Mouse (Mus musculus) mouse embryonic stem cell (cell line): Measurements from ENCODE around the gene Spi1.

Experiments used
- in situ Hi-C, 2 experiments: fragments of 300-500 bp; cut with MboI; formaldehyde crosslinking; loops; 1 replicate in 1 of 2; 3 replicates in 1 of 2; pipeline ENCODE4 v1.14.3; 2019 to 2020; ENCODE audit warnings: low sequenced_read_pairs in 2 of 2, low pct_unique_long_range_greater_than_20kb in 1 of 2, mixed read lengths in 1 of 2; ENCODE audit not compliant: unreplicated experiment in 1 of 2

Spi1 gene

GRCm38 (mm10) chr2:91062779-91063606 lies 19.2 kb upstream of the Spi1 start:
- in situ Hi-C loops = no loop called here

GRCm38 (mm10) chr2:91064211-91064610 lies 18.0 kb upstream of the Spi1 start:
- in situ Hi-C loops = no loop called here

DNA sequence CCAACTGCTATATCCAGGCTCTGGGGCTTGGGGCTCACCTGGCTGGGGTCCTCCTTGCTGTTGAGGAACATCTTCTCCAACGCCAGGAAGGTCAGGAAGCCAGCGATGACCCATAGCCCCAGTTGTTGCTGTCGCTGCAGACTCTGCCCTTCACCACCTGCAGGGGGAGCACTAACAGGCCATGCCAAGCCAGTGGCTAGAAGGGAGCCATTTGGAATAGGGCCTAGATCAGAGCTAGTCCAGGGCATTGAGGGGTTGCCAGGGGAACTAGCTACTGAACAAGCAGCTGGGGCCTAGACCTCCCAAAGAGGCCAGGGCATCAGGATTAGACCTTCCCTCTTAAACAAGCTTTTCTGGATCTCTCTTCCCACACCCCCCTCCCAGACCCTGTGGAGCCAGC lies 16.6 kb upstream of the Spi1 start:
- in situ Hi-C loops = no loop called here

GRCm38 (mm10) chr2:91066455-91066854 lies 15.7 kb upstream of the Spi1 start:
- in situ Hi-C loops = no loop called here

DNA sequence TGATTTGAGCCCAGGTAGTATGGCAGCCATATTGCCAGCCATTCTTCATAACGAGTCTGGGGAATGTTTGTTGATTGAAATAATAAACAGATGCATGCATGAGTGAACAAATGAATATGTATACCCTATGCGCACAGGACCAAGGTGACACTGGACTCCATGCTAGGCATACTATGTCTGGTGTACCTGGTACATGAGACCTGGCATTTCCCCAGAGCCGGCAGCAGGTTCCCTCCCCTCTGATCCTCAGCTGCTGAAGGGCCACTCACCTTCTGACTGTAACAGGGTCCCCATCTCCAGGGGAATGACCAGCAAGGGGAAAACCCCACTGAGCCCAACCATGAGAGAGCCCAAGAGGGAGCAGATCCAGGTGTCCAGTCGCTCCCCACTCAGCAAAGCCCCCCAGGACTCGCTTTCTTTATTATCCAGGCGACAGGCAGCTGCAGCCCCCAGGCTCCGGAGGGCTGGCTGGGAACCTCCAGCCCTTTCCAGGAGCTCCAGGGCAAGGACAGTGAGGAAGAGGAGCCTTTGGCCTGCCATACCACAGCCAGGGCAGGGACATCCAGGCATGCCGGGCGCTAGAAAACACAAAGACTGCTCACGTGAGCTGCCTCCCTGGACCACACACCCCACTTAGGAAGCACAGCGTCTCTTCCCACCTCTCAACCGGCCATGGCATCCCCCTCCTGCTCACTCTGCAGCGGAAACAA lies 13.9 kb upstream of the Spi1 start:
- in situ Hi-C loops = no loop called here

DNA sequence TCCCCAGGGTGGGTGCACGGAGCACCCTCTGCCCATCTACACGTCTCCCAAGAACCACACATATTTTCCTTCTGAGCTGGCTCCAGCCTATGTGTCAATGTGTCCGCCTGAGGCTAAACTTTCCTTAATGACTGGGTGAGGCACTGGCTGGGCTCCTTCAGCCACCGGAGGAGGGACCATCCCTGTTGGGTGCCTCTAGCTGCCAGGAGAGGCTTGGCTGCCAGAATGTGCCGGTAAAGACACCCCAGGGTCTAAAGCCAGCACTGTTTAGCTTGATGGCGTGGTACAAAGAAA lies 13.4 kb upstream of the Spi1 start:
- in situ Hi-C loops = no loop called here

DNA sequence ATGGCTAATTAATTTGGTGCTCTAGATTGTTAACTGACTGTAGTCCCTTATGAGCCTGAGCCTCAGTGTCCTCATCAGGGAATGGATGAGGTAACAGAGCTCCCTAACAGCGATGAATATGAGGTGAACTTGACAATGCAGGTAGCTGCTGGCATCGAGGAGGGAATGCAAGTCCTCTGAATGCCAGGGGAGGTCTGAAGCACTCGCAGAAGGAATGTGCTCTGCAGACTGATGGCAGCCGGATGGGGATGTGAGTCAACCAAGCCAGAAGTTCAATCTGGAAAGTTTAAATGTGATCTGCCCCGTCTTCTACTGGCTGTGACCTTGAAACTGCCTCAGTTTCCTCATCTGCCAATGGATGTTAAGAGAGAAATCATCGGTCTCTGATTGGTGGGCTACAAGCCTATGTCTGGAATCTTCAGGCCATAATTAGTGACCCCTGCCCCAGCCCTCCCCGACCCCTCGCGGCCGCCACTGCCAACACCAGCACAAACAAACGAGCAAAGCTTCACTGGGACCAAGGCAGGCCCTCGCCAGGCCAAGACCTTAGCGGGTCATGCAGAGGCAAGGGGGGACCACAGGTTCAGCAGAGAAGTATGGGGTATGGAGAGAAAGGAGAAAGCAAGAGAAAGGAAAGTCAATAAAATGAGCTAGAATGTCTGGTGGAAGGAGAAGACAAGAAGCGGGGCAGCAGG lies 12.7 kb upstream of the Spi1 start:
- in situ Hi-C loops = no loop called here

DNA sequence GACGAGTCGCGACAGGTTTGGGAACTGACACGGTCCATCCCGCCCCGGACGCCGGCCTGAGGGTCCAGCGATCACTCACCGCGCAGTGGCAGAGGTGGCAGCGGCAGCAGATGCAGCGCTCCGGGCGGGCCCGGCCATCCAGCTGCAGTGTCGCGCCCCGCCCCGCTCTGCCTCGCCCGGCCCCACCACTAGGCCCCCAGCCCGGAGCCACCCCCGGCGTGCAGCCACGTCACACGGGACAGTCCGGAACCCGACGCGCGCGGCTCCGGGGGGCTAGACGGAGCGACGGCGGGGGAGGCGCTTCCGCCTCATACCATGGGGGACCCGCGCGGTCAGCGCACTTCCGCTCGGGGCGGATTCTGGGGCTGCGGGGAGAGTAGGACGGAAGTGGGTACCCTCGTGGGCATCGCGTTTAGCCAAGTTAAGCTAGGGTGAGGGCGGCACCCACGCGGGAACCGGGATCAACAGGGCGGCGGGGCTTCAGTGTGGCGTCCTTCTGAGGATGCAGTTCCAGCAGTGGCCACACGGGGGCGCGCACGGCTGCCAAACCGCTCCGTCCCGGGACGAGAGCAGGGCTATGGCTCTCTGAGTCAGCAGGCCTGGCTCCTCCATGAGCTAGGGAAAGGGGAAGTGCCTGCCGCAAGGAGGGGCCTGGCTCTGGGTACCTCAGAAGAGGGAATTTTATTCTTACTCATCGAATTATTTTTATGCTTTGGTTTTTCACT lies 12.0 kb upstream of the Spi1 start, which contains the start of gene Slc39a13:
Gene Slc39a13, minus strand, starts transcription at position 342 of the 725 bp plus-strand sequence.
- in situ Hi-C loops = no loop called here

GRCm38 (mm10) chr2:91071059-91071458 lies 11.1 kb upstream of the Spi1 start:
- in situ Hi-C loops = no loop called here

GRCm38 (mm10) chr2:91072092-91072491 lies 10.1 kb upstream of the Spi1 start:
- in situ Hi-C loops = no loop called here

DNA sequence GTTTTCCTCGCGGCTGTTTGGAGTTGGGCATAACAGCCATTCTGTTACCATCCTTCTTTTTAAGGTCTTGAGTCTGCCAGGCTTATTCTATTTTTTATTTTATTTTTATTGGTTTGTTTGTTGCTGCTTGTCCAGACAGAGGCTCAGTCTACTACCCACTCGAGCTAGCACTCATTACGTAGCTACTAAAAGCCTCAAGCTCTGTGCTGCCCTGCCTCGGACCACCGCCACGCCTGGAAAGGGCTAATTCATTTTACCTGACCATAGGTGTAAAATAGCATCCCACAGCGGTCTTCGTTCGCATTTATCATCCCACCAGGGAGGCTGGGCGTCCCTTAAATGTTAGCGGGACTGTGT lies 4.3 kb upstream of the Spi1 start:
- in situ Hi-C loops = no loop called here

- in situ Hi-C loops = no loop called here
These were observed 3.7 kb upstream of the Spi1 start for GRCm38 (mm10) chr2:91078314-91079025.

GRCm38 (mm10) chr2:91079026-91079384 lies 3.2 kb upstream of the Spi1 start:
- in situ Hi-C loops = no loop called here

- in situ Hi-C loops = no loop called here
These were observed 1.2 kb upstream of the Spi1 start for GRCm38 (mm10) chr2:91080784-91081513.

DNA sequence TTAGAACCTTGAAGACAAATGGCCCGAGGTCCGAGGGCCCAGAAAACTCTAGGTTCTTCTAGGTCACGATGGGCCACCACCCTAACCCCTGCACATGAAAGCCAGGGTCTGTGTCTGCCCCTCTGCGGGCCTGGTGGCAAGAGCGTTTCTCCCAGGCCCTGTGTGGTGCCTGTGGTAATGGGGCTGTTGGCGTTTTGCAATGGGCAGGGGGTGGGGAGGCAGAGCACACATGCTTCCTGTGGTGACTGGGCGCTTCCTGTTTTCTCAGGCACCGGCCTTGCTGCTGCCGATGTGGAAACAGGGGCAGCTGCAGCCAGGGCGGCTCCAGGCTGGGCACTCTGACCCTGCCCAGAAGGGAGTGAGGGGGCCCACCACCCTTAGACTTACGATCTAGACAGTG lies 654 bp downstream of the Spi1 start:
- in situ Hi-C loops = no loop called here

- in situ Hi-C loops = no loop called here
These were observed 1.3 kb downstream of the Spi1 start for GRCm38 (mm10) chr2:91083366-91083940.

- in situ Hi-C loops = no loop called here
These were observed 2.1 kb downstream of the Spi1 start for GRCm38 (mm10) chr2:91084179-91084820.
